Mouse (Mus musculus) liver, embryonic 14.5 days (tissue): ENCODE measurements around the gene Akap10.

Experiments used
- CTCF ChIP-seq: IDR thresholded peaks from 2 replicates; pipeline ENCODE4 v1.5.1; 2016; ENCODE audit warnings: antibody characterized with exemption, low read depth, control low read depth
- EP300 ChIP-seq: IDR thresholded peaks from 2 replicates; pipeline ENCODE4 v1.6.1; 2016; ENCODE audit warnings: antibody characterized with exemption, low read depth

DNA sequence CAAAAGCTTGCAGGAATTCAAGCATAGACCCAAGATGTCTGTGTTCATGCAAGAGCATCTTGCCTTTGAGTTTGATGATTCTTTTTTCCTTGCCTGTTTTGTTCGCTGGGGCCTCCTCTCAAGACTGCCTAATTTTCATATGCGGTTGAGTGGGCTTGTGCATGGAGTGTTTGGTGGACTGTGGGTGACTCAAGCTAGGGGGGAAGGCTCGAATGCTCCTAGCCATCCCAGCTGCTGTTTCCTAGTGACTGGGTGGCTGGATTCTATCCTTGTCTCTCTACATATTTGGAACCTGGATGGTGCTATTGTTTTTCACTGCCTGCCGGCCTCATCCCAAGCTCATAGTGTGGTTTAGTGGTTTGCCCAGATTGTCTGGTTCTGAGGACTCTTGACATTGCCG is 34.6 kb upstream of the Akap10 start:
- TF ChIP-seq CTCF (no peak), EP300 (no peak)
